Mouse (Mus musculus): ENCODE data around the gene Rpf2.

Gene Rpf2

DNA sequence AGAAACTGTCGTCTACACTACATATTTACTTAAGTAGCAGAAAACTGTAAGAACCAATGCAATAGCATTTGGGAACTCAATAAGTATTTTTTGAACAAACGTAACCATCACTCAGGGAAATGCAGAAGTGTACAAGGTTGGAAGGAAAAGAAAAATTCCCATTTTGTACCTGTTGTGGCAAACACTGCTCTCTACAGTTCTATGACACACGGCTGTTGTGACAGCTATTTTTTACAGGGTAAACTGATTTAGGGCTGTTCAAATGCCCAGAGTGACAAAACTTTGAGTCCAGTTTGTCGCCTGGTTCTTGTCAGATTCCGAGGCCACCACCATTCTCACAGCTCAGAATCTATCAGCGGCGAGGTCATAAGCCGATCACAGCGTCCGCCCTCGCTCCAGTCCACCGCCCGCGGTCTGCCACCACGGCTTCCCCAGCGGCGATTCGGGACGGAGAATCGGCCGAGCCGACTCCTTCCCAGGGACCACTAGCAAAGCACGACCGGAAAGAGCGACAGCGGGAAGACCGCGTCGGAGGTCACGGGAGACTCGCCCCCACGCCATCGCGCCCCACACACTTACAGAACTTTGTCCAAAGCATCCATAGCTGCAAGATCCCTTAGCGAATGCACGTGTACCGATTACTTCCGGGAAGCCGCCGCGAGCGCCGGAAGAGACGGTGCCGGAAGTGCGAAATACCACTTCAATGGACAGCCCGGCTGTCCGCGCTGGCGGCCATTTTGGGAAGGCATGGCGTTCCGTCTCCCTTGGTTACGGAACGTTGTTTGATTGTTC is at the start of gene Rpf2:
Gene Rpf2, minus strand, starts transcription at position 663 of the 792 bp plus-strand sequence.
- DNase-seq (ENCODE audit: low spot score): peak; percentile 47

DNA sequence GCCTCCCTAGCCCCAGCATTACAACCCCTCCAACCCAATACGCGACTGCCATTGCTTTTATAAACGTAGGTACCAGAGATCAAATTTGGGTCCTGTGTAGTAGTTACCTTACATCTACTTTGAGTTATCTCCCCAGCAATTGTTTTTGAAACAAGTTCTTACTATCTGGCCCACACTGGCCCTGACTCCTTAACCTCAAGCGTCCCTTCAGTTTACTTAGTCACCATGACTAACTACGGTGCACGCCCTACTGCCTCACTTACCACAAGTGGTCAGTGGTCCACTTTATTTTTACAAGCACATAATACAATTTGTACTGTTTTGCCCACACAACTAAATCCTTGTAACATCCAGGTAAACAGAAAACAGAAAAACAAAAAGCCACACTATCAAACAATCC is 45.8 kb upstream of the Rpf2 start:
- DNase-seq (ENCODE audit: low spot score): no peak

DNA sequence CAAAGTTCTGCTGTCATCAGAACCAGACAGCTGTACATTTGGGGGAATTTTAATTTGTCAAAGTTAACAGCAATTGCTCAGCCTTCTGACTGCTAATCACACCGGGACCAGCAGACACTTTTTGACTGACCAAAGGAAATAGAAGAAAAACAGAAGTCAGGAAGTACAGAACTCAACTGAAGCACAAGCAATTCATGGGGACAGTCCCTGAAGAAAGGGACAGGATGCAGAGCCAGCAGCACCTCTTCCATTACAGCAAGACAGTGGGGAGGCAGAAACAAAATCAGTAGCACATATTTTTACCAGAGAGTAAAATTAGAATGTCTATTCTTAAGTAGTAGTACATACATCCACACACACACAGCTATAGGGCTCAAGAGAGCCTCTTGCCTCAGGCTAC is 39.9 kb upstream of the Rpf2 start:
- DNase-seq (ENCODE audit: low spot score): no peak

DNA sequence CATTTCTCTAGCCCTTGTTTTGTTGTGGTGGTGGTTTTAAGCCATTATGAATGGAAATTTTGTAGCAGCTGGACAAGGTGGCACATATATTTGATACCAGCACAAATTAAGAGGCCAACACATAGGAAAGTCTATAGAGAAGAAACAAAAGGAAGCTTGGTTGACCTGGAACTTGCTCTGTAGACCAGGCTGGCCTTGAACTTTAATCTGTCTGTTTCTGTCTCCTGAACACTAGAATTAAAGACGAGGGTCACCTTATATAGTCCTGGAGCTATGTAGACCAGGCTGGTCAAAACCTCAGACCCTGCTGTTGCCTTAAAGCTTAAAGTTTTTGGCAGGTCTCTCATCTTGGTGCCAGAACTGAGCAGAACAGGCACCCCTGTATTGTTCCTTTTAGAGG is 38.7 kb upstream of the Rpf2 start:
- DNase-seq (ENCODE audit: low spot score): no peak

- DNase-seq (ENCODE audit: low spot score): no peak
Observed at GRCm38 (mm10) chr10:40284997-40285396, 38.2 kb upstream of the Rpf2 start.

DNA sequence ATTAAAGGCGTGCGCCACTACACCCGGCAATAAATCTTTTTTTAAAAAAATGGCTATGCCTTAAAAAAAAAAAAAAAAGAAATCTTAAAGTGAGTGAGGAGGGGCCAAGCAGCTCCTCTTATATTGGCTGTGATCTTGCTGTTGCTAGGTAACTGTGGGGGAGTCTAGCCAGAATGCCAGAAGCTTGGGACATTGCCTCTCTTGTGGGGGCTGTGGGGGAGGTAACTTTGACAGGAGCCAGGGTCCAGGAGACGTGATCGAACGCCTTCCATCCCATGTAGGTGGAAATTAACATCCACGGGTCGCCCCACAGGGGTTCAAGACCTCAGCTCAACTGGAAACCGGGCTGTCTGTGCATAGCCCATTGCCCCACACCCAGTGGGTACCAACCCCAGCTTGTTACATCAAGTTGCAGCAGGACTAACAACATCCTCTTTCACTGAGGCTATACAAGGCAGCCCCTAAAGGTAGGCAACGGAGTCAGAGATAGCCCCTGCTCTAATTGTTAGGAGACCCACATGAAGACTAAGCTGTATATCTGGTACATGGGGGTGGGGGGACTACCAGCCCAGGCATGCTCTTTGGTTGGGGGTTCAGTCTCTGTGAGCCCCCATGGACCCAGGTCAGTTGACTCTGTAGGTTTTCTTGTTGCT is 37.5 kb upstream of the Rpf2 start:
- DNase-seq (ENCODE audit: low spot score): no peak

DNA sequence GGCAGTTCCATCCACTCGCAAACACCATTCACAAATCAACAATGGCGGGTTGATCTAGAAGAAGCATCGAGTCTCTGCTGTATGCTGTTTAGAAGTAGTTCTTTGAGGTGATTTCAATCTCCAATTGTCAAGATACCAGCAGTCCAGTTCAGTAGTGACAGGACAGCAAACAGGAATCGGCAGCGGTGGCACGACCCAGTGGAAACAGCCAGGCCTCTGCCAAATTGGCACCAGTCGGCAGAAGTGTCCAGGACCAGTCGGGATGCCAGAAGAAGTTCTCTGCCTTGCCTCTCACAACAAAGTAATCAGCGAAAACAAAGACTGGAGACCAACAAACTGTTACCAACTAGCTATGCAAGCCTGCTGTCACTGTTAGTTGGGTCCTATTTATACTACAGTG is 36.8 kb upstream of the Rpf2 start:
- no peak for DNase-seq (ENCODE audit: low spot score)

- DNase-seq (ENCODE audit: low spot score): no peak
Observed at GRCm38 (mm10) chr10:40281565-40281964, 34.7 kb upstream of the Rpf2 start.

DNA sequence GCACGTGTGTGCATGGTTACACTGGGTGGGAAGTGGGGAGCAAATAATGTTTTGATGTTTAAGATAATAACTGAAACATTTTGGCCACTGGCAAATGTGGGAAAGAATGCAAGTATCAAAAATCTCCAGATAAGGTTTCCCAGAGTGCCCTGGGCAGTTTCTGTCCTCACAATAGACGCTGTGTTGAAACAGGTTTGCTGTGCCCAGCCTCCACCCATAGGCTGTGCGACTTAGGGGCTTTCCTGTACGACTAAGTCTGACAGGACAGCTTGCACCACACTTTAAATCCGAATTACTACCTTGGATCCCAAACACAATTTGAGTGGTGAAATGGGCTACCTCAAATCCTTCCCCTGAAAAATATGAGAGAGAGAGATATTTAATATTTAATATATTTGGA is 31.5 kb upstream of the Rpf2 start:
- DNase-seq (ENCODE audit: low spot score): no peak

DNA sequence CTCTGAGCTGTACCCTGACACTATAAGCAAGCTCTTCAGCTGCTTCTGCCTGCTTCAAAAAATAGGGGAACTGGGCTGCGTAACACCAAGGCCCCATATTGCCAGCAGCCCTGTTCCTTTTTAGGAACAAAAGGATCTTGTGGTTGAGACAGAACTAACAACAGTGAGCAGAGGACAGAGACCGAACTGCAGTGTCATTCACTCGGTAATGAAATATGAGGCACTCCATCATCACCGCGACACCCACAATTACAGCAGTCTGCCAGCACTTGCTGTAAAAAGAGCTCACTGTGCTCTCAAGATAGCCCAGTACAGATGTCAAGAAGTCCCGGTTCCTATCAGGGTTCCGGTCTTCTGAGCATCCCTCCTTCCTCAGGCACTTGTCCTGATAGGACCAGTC is 29.2 kb upstream of the Rpf2 start:
- DNase-seq (ENCODE audit: low spot score): no peak

DNA sequence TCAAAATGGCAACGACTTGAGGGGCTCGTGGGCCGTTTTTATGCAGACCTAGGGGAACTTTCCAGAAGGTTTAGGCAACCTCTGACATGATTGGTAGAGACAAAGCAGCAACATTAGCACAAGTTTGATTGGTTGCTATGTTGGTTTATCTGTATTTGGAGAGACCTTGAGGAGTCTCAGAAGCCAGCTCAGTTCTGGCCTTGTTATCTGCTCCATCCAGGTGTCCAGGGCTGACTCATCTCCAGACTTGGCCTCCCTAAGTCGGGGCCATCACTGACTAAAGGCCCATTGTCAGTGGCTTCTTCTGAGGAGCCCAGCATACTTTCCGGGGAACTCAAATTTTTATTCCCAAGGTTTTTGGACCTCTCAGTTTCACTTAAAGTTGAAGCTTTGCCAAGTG is 27.1 kb upstream of the Rpf2 start:
- DNase-seq (ENCODE audit: low spot score): no peak

DNA sequence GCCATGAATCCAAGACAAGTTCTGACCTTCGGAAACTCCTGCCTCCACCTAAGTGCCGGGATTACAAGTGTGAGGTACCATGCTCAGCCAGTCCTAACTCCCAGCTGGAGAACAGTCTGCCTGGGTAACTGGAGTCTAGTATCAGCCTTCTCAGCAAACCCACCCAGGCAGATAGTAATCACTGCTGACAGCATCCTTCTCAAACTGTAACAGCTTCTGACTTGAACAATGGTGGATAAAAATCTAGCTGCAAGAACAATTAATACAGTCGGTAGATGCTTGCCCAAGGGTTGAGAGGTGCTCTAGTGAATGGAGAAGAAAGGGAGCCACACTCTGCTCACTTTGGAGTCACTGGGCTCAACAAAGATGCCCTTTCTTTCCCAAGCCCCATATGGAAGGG is 24.4 kb upstream of the Rpf2 start:
- DNase-seq (ENCODE audit: low spot score): no peak

DNA sequence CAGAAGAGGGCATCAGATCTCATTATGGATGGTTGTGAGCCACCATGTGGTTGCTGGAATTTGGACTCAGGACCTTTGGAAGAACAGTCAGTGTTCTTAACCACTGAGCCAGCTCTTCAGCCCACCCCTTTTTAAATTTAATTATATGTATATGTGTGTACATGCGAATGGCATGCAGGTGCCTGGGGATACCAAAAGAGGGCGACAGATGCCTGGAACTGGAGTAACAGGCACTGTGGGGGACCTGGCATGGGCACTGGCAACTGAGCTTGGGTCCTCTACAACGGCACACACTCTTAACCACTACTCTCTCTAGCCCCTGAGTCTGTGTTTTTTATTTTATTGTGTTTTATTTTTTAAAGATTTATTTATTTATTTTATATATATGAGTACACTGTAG is 18.1 kb upstream of the Rpf2 start:
- no peak for DNase-seq (ENCODE audit: low spot score)

GRCm38 (mm10) chr10:40263691-40264090 is 16.9 kb upstream of the Rpf2 start:
- DNase-seq (ENCODE audit: low spot score): no peak

GRCm38 (mm10) chr10:40262200-40262599 is 15.4 kb upstream of the Rpf2 start:
- no peak for DNase-seq (ENCODE audit: low spot score)

GRCm38 (mm10) chr10:40260305-40260704 is 13.5 kb upstream of the Rpf2 start:
- DNase-seq (ENCODE audit: low spot score): no peak

DNA sequence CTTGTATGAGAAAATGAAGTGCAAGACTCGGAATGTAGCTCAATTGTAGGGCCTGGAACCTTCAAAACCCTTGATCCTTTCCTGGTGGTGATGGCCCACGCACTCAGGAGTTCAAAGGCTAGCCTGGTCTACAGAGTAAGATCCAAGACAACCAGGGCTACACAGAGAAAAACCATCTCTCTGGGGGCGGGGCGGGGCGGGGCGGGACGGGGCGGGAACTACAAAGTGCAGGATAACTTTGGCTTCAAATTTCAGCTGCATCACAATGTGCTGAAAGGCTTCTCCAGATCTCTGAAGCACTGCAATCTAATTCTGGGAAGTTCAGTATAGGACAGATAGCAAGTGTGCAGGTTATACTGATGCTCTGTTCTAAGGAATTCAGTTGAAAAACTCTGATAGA is 12.7 kb upstream of the Rpf2 start:
- no peak for DNase-seq (ENCODE audit: low spot score)

DNA sequence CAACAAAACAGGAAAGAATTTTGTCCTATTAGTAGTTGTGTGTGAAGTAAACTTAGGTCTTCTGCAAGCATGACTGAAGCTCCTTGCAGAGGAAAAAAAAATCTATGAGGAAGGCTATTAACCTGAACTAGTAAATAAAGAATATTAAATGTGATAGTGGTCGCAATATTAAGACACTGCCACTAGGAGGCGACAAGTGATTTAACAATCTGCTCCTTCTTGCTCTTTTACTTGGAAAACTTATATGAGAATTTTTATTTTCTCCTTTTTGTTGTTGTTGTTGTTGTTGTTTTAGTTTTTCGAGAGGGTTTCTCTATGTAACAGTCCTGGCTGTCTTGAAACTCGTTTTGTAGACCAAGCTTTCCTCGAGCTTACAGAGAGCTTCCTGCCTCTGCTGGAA is 12.1 kb upstream of the Rpf2 start:
- no peak for DNase-seq (ENCODE audit: low spot score)

GRCm38 (mm10) chr10:40258401-40258966 is 11.6 kb upstream of the Rpf2 start:
- DNase-seq (ENCODE audit: low spot score): peak; percentile 15

GRCm38 (mm10) chr10:40257414-40258255 is 10.8 kb upstream of the Rpf2 start, which contains the start of gene Gtf3c6:
Gtf3c6 (minus strand) TSS chr10:40258108.
- DNase-seq (ENCODE audit: low spot score): peak; percentile 95

DNA sequence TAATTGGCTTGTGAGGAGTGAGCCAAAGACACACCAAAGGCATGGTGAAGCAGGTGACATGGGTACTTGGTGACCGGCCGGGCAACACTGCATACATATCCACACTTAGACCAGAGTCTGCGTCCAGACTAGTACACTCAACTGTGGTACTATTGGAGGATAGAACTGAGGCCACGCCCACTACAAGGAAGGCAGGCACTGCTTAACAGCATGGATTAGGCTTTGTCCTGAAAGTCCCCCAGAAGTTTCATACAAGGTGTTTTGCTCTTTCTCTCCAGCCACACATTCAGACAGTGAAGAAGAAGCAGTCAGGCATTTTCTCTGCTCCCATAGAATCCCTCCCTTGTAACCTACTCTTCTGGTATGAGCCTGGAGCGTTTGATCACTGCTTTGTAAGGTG is 9.9 kb upstream of the Rpf2 start:
- peak; percentile 6 for DNase-seq (ENCODE audit: low spot score)

DNA sequence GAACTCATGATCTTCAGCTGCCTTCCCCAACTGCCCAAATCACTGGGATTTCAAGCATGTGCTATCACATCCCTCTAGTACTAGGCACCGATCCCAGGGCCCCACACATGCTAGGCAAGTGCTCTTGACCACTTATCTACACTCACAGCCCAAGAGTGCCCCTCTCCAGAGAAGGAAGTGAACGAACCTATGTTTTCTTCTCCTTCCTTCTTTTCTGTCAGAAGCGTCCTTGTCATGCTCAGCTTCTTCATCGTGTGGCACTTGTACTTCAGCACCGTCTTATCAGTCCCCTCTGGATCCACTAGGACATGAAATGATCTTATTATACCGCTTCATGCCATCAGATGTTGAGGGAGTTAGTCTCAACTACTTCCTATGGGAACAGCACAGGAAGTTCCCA is 4.1 kb upstream of the Rpf2 start:
- DNase-seq (ENCODE audit: low spot score): no peak

- no peak for DNase-seq (ENCODE audit: low spot score)
Observed at GRCm38 (mm10) chr10:40249625-40250024, 2.8 kb upstream of the Rpf2 start.

Measured in ovary, postnatal 10 days (tissue).